Mouse (Mus musculus): ENCODE measurements around the gene Cdk14. TPM values are rescaled to one million over a fixed set of nuclear protein-coding genes. Genes with fewer than 3 reads are reported as not detected.

Cdk14 gene
- polyA plus RNA-seq, 1 experiment from 2014 or later = 29.9 TPM

DNA sequence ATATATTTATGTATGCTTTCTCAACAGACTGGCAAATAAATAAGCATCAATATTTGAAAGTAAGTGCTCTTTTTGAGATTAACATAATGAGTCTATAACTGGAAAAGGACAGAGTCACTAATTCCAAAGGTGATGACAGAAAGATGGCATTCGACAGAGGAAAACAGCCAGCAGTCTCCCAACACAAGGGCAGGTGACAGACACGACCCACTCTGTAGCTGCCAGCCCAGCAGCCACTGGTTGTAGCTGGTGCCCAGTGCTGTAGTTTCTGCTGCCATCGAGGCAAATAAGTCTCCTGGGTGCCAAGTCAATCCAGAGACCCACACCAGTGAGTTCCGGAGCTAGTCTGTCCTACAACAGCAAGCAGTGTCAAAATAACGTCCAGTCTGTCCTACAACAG is 280.3 kb downstream of the Cdk14 start:
- DNase-seq (ENCODE audit: low spot score) (no peak), ATAC-seq (replicated peaks; ENCODE audit: insufficient number of reproducible peaks, low FRiP score, low TSS enrichment, low read depth) (no peak)
- H3K9me3 ChIP-seq (replicated peaks; ENCODE audit: control insufficient read depth, low read length) = no peaks in the 10 kb centered on the region
- H3K27ac ChIP-seq (replicated peaks; ENCODE audit: low read depth, low read length) = no peak overlapping the region
- H3K9ac ChIP-seq (replicated peaks; ENCODE audit: low read length) = no peak overlapping the region
- H3K4me1 ChIP-seq (ENCODE audit: control insufficient read depth, insufficient read depth, low read length) = no peaks in the 10 kb centered on the region
- H3K4me3 ChIP-seq (ENCODE audit: low read depth, low read length) = no peak overlapping the region
- WGBS = 83% methylated on average over 5 of the region's 5 CpGs
- no peaks in the 10 kb centered on the region for H3K27me3 ChIP-seq (ENCODE audit: control insufficient read depth, insufficient read depth, low read length)
- no peaks in the 10 kb centered on the region for H3K36me3 ChIP-seq (replicated peaks; ENCODE audit: control insufficient read depth, insufficient read depth, low read depth, low read length)
- no peak overlapping the region for H3K4me2 ChIP-seq (ENCODE audit: low read depth, low read length)

DNA sequence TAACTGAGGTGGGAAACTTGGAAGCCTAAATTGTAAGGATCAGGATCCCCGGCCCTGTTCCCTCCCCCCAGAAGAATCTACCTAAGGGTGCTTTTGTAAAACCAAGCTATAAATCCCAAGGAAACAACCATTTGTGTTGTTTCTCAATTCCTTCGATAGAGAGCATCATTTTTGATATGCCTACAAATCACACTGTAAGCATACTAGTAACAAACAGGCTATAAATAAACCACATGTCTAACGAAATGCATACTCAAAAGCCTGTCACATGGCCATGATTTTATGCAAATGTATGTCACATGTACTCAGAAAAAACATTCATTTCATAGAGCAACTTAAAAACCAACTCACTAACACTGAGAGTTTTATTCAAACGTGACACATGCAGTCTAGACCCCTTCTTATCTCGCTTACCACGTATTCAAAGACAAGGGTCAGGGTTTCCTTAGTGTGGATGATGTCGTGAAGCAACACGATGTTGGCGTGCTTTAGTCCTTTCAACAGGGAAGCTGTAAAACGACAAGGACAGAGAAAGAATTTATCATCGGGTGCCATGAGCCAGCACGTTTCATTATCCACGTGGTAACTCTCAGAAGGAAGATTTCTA is 285.1 kb downstream of the Cdk14 start:
- H3K4me1 ChIP-seq (ENCODE audit: control insufficient read depth, insufficient read depth, low read length) = no peaks in the 10 kb centered on the region
- H3K4me3 ChIP-seq (ENCODE audit: low read depth, low read length) = no peak overlapping the region
- no peaks in the 10 kb centered on the region for H3K9me3 ChIP-seq (replicated peaks; ENCODE audit: control insufficient read depth, low read length)
- DNase-seq (ENCODE audit: low spot score) (no peak), ATAC-seq (replicated peaks; ENCODE audit: insufficient number of reproducible peaks, low FRiP score, low TSS enrichment, low read depth) (no peak)
- no peak overlapping the region for H3K27ac ChIP-seq (replicated peaks; ENCODE audit: low read depth, low read length)
- no peak overlapping the region for H3K4me2 ChIP-seq (ENCODE audit: low read depth, low read length)
- no peaks in the 10 kb centered on the region for H3K27me3 ChIP-seq (ENCODE audit: control insufficient read depth, insufficient read depth, low read length)
- WGBS = 88% methylated on average over 13 of the region's 13 CpGs
- H3K9ac ChIP-seq (replicated peaks; ENCODE audit: low read length) = no peak overlapping the region
- no peaks in the 10 kb centered on the region for H3K36me3 ChIP-seq (replicated peaks; ENCODE audit: control insufficient read depth, insufficient read depth, low read depth, low read length)

DNA sequence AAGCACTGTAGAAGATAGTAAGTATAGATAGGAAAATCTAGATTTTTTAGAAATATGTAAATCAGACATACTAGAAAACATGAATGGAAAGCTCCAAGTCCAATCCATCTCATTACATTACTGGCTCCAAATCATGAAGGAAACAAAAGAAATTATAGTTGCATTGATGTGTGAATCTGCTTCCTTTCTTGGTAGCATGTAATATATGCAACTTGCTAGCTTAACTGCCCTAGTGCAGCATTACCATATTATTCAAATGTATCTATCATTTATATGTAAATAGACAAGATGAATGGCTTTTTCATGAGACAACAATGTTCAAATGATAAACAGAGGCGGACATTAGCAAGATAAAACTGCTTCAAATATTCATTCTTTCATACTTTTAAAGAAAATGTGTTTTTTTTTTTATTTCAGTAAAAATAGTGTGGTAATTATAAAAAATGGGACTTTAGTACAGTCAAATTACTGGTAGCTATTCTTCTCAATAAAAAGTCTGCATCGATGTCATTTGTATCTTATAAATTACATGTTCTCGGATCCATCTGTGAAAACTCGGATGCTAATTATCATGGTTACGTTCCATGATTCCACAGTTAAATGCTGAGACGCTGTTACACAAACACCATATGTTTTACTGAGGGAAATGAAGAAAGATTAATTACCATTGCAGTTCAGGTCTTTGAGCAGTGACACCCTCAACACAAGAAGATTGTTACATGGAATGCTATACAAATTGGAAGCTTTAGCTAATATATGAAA is 285.8 kb downstream of the Cdk14 start:
- Histone ChIP-seq H3K36me3 (replicated peaks; ENCODE audit: control insufficient read depth, insufficient read depth, low read depth, low read length) (no peaks in the 10 kb centered on the region), H3K4me3 (ENCODE audit: low read depth, low read length) (no peak overlapping the region), H3K27me3 (ENCODE audit: control insufficient read depth, insufficient read depth, low read length) (no peaks in the 10 kb centered on the region), H3K27ac (replicated peaks; ENCODE audit: low read depth, low read length) (no peak overlapping the region), H3K4me2 (ENCODE audit: low read depth, low read length) (no peak overlapping the region), H3K9ac (replicated peaks; ENCODE audit: low read length) (no peak overlapping the region), H3K9me3 (replicated peaks; ENCODE audit: control insufficient read depth, low read length) (no peaks in the 10 kb centered on the region), H3K4me1 (ENCODE audit: control insufficient read depth, insufficient read depth, low read length) (no peaks in the 10 kb centered on the region)
- DNase-seq (ENCODE audit: low spot score) (no peak), ATAC-seq (replicated peaks; ENCODE audit: insufficient number of reproducible peaks, low FRiP score, low TSS enrichment, low read depth) (no peak)
- 85% methylated on average over 6 of the region's 6 CpGs for WGBS

DNA sequence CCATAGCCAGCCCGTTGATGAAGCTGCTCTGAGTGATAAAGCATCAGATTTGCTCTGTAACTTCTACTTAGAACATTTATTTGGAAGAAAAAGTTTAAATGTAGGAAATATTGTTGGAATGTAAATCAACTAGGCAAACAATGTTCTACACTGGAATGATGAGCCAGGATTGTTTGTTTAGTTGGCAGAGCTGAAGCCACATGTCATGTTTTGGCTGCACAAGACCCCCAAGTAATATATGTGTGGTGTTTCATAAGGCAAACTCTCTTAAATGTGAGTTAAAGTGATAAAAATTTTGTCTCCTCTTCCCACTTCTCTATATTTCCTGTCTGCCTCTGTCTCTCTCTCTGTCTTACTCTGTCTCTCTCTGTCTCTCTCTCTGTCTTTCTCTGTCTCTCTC is 291.3 kb downstream of the Cdk14 start:
- Histone ChIP-seq H3K9me3 (replicated peaks; ENCODE audit: control insufficient read depth, low read length) (no peaks in the 10 kb centered on the region), H3K36me3 (replicated peaks; ENCODE audit: control insufficient read depth, insufficient read depth, low read depth, low read length) (no peaks in the 10 kb centered on the region), H3K4me1 (ENCODE audit: control insufficient read depth, insufficient read depth, low read length) (no peaks in the 10 kb centered on the region), H3K4me3 (ENCODE audit: low read depth, low read length) (no peak overlapping the region), H3K9ac (replicated peaks; ENCODE audit: low read length) (no peak overlapping the region), H3K4me2 (ENCODE audit: low read depth, low read length) (no peak overlapping the region), H3K27ac (replicated peaks; ENCODE audit: low read depth, low read length) (no peak overlapping the region), H3K27me3 (ENCODE audit: control insufficient read depth, insufficient read depth, low read length) (no peaks in the 10 kb centered on the region)
- no peak for ATAC-seq (replicated peaks; ENCODE audit: insufficient number of reproducible peaks, low FRiP score, low TSS enrichment, low read depth)
- DNase-seq (ENCODE audit: low spot score) = no peak
- 68% methylated on average over 1 of the region's 1 CpGs for WGBS

DNA sequence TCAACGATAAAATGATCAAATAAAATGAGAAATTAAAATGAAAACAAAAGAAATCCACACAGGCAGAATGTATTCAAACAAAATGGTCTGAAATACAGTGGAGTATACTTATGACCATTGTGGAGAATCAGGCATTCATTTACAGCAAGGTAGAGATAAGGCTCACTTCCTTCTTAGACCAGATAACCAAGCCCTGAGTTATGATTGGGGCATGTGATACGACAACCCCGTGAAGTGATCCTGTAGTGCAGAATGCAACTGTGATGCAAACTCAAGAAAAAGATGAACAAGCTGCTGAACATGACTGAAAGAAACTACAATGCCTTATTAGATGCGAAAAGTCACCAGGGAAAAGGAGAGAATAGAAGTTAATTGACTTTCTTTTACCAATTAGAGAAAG is 295.5 kb downstream of the Cdk14 start:
- Histone ChIP-seq H3K27ac (replicated peaks; ENCODE audit: low read depth, low read length) (no peak overlapping the region), H3K27me3 (ENCODE audit: control insufficient read depth, insufficient read depth, low read length) (no peaks in the 10 kb centered on the region), H3K4me2 (ENCODE audit: low read depth, low read length) (no peak overlapping the region), H3K9me3 (replicated peaks; ENCODE audit: control insufficient read depth, low read length) (no peaks in the 10 kb centered on the region), H3K4me1 (ENCODE audit: control insufficient read depth, insufficient read depth, low read length) (no peaks in the 10 kb centered on the region), H3K36me3 (replicated peaks; ENCODE audit: control insufficient read depth, insufficient read depth, low read depth, low read length) (no peaks in the 10 kb centered on the region), H3K9ac (replicated peaks; ENCODE audit: low read length) (no peak overlapping the region), H3K4me3 (ENCODE audit: low read depth, low read length) (no peak overlapping the region)
- ATAC-seq (replicated peaks; ENCODE audit: insufficient number of reproducible peaks, low FRiP score, low TSS enrichment, low read depth) = no peak
- WGBS = 94% methylated on average over 4 of the region's 4 CpGs
- no peak for DNase-seq (ENCODE audit: low spot score)

DNA sequence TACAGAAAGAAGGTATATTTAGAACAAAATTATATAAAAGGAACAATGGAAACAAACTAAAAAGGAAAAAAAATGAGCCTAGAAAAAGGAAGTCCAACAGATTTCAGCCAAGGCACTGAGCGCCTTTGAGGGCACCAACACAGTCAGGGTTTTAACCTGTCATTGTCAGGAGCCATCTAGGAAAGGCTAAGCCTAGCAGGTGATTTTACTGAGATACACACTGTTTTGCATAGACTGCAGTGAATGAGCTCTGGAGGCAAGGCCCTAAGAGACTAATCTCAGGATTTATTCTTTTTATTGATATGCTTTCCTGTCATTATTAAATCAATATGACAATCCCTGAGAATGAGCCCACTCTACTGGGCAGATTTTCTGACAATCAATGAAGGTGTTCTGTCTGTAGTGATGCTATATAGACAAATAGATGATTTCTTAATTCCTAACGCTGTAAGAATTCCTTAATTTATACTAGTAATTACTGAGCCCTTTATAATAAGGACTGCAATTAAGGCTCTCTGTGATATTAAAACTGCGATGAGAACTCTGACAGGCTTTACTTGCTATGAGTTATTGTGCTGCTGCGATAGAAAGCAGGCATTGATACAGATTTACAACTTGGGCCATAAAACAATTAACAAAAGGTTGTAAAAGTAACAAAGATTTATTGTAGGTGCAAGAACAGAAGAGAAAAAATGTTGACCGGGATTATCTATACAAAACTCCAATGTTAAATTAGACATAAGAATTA is 303.2 kb downstream of the Cdk14 start:
- 89% methylated on average over 5 of the region's 5 CpGs for WGBS
- H3K4me1 ChIP-seq (ENCODE audit: control insufficient read depth, insufficient read depth, low read length) = no peaks in the 10 kb centered on the region
- no peak overlapping the region for H3K4me3 ChIP-seq (ENCODE audit: low read depth, low read length)
- no peak for DNase-seq (ENCODE audit: low spot score)
- no peak for ATAC-seq (replicated peaks; ENCODE audit: insufficient number of reproducible peaks, low FRiP score, low TSS enrichment, low read depth)
- no peaks in the 10 kb centered on the region for H3K27me3 ChIP-seq (ENCODE audit: control insufficient read depth, insufficient read depth, low read length)
- H3K9ac ChIP-seq (replicated peaks; ENCODE audit: low read length) = no peak overlapping the region
- no peaks in the 10 kb centered on the region for H3K36me3 ChIP-seq (replicated peaks; ENCODE audit: control insufficient read depth, insufficient read depth, low read depth, low read length)
- no peak overlapping the region for H3K4me2 ChIP-seq (ENCODE audit: low read depth, low read length)
- H3K27ac ChIP-seq (replicated peaks; ENCODE audit: low read depth, low read length) = no peak overlapping the region
- no peaks in the 10 kb centered on the region for H3K9me3 ChIP-seq (replicated peaks; ENCODE audit: control insufficient read depth, low read length)

DNA sequence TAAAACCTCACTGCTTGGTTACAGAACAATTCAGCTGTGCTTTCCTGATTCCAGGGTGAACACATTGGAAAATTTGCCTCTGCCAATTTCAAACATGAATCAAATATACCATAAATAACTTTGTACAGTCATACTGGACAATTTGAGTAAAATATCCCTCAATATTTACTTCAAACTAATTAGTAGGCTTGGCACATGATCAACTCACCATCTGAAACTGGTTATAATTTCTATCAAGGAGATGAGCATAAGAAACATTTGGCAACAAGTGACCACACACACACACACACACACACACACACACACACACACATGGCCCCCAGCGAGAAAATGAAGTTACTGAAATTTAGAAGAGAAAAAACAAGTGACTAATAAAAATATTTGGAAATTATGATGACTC is 304.6 kb downstream of the Cdk14 start:
- H3K27me3 ChIP-seq (ENCODE audit: control insufficient read depth, insufficient read depth, low read length) = no peaks in the 10 kb centered on the region
- no peak overlapping the region for H3K9ac ChIP-seq (replicated peaks; ENCODE audit: low read length)
- 84% methylated on average over 1 of the region's 1 CpGs for WGBS
- no peak overlapping the region for H3K4me3 ChIP-seq (ENCODE audit: low read depth, low read length)
- DNase-seq (ENCODE audit: low spot score) = no peak
- H3K27ac ChIP-seq (replicated peaks; ENCODE audit: low read depth, low read length) = no peak overlapping the region
- H3K9me3 ChIP-seq (replicated peaks; ENCODE audit: control insufficient read depth, low read length) = no peaks in the 10 kb centered on the region
- H3K4me1 ChIP-seq (ENCODE audit: control insufficient read depth, insufficient read depth, low read length) = no peaks in the 10 kb centered on the region
- no peaks in the 10 kb centered on the region for H3K36me3 ChIP-seq (replicated peaks; ENCODE audit: control insufficient read depth, insufficient read depth, low read depth, low read length)
- no peak for ATAC-seq (replicated peaks; ENCODE audit: insufficient number of reproducible peaks, low FRiP score, low TSS enrichment, low read depth)
- H3K4me2 ChIP-seq (ENCODE audit: low read depth, low read length) = no peak overlapping the region

DNA sequence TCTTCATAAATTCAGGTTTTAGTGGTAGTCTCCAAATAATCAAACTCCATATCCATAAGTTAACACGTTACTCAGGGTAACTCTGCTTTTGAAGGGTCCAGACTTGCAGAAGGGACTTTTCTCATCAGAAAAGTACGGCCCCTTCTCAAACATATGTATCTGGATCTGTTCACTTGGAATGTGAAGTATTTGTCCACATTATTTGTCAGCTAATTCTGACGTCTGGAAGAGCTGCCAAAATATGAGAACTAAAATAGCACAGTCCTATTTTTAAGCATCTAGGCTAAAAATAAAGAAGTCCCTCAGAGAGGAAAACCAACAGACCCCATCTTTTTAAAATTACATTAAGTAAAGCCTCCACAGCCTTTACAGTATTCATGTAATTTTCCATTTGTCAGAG is 310.5 kb downstream of the Cdk14 start:
- Histone ChIP-seq H3K4me1 (ENCODE audit: control insufficient read depth, insufficient read depth, low read length) (no peaks in the 10 kb centered on the region), H3K9me3 (replicated peaks; ENCODE audit: control insufficient read depth, low read length) (no peaks in the 10 kb centered on the region), H3K27me3 (ENCODE audit: control insufficient read depth, insufficient read depth, low read length) (no peaks in the 10 kb centered on the region), H3K36me3 (replicated peaks; ENCODE audit: control insufficient read depth, insufficient read depth, low read depth, low read length) (no peaks in the 10 kb centered on the region), H3K9ac (replicated peaks; ENCODE audit: low read length) (no peak overlapping the region), H3K4me3 (ENCODE audit: low read depth, low read length) (no peak overlapping the region), H3K4me2 (ENCODE audit: low read depth, low read length) (no peak overlapping the region), H3K27ac (replicated peaks; ENCODE audit: low read depth, low read length) (no peak overlapping the region)
- ATAC-seq (replicated peaks; ENCODE audit: insufficient number of reproducible peaks, low FRiP score, low TSS enrichment, low read depth) (no peak), DNase-seq (ENCODE audit: low spot score) (no peak)
- WGBS = 59% methylated on average over 3 of the region's 3 CpGs

Data from embryonic facial prominence, embryonic 11.5 days (tissue).